Mouse (Mus musculus): ENCODE measurements at regions not wholly inside any gene's neighbourhood (a gene's known extent, or its start where the extent isn't known, plus 50 kb on each side); places are given as distances from the start of the nearest gene placed in this dataset.

DNA sequence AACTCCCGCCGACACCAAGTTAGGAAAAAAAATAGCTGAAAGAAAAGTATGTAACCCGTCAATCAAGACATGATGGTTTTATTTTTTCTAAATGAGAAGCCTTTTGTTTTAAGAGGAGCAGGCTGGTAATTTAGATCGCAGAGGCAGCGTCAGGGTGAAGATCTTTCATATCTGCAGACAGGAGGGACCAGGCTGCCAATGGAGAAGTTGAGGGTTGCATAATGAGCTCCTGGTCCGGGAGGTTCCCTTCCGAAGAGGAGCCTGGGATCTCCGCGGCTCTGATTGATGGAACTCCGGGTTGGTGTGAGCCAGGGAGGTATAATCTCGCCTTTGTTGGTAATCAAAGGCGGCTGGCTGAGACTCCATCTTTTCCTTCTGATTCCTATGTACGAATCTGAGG, 168.8 kb upstream of the Mvb12b start:
- Histone ChIP-seq H3K4me1 (ENCODE audit: insufficient read depth) (no peaks in the 10 kb centered on the region), H3K27me3 (ENCODE audit: insufficient read depth, low read length) (no peaks in the 10 kb centered on the region), H3K4me2 (ENCODE audit: low read depth, low read length) (no peak overlapping the region), H3K4me3 (ENCODE audit: low read depth, low read length) (no peak overlapping the region), H3K9ac (replicated peaks) (no peak overlapping the region), H3K9me3 (ENCODE audit: low read length) (peaks cover 7% of the 10 kb centered on the region; the same call in 1 of the 2 replicates), H3K27ac (ENCODE audit: low read depth) (no peak overlapping the region), H3K36me3 (replicated peaks; ENCODE audit: insufficient read depth, low read length) (no peaks in the 10 kb centered on the region)
- no peak for ATAC-seq
- DNase-seq = no peak
- WGBS (ENCODE audit: insufficient replicate concordance) = 79% methylated on average over 13 of the region's 13 CpGs
- no peak for TF ChIP-seq CTCF (IDR thresholded peaks at IDR 0.05; ENCODE audit: low read depth)

DNA sequence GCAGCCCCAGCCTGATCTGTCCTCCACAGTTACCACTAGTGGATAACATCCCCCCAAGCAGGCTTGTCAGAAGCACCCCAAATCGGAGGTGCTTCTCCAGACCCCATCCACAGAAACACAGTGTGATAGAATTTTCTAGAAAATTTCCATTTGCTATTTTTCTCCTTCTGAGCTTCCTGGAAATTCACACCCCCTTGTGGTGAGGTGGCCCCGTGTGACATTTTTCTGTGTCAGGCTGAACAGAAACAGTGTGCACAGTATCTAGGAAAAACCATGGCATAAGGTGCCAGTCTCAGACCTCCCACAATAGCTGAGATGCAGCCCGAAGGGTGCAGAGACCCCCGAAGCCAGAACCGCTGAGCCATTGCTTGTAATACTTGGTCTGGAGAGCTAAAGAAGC, 155.3 kb upstream of the Mvb12b start:
- DNase-seq = no peak
- Histone ChIP-seq H3K4me1 (ENCODE audit: insufficient read depth) (no peaks in the 10 kb centered on the region), H3K4me2 (ENCODE audit: low read depth, low read length) (no peak overlapping the region), H3K9ac (replicated peaks) (no peak overlapping the region), H3K9me3 (ENCODE audit: low read length) (0 out of 2 replicates have a peak, but pooled peaks cover 3% of the 10 kb centered on the region), H3K4me3 (ENCODE audit: low read depth, low read length) (no peak overlapping the region), H3K36me3 (replicated peaks; ENCODE audit: insufficient read depth, low read length) (no peaks in the 10 kb centered on the region), H3K27ac (ENCODE audit: low read depth) (no peak overlapping the region), H3K27me3 (ENCODE audit: insufficient read depth, low read length) (no peaks in the 10 kb centered on the region)
- WGBS (ENCODE audit: insufficient replicate concordance) = 68% methylated on average over 5 of the region's 5 CpGs
- ATAC-seq = no peak
- TF ChIP-seq CTCF (IDR thresholded peaks at IDR 0.05; ENCODE audit: low read depth) = no peak
- TF ChIP-seq EP300 (IDR thresholded peaks at IDR 0.05; ENCODE audit: low read depth) = no peak

DNA sequence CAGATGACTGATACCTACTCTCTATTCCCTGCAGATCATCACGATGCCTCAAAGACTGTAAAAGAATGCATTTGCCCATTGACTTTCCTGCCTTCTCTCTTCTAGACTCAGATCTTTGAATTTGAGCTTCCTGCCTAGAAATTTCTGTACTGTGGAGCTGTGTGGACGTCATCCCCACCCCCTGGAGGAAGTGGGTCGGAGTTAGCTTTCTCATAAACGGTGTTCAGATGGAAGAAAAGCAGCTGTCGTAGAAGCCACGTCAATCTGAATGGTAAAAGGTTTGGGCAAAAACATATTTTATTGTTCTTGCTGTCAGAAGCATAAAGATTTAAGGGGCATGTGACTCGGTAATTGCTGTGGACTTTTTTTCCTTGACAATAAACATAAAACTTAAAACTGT, 154.6 kb upstream of the Mvb12b start:
- 34% methylated on average over 7 of the region's 7 CpGs for WGBS (ENCODE audit: insufficient replicate concordance)

DNA sequence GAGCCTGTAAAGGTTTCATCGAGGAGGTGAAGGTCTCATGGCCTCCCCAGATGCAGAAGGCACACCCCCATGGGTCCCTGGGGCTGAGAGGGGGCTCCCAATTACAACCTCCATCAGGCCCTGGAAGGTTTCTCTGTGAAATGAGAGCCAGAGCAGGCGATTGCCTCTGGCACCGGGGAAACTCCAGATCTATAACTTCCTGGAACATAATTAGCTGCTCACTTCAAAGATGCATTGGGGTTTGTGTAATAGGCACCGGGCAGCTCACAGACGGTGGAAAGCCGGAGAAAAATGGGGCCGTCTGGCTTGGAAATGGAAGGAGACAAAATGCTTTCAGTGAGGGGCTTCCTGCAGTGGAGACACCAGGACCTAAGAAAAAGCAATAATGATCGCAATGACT, 151.2 kb upstream of the Mvb12b start:
- H3K4me1 ChIP-seq (ENCODE audit: insufficient read depth) = no peaks in the 10 kb centered on the region
- H3K4me2 ChIP-seq (ENCODE audit: low read depth, low read length) = no peak overlapping the region
- ATAC-seq = no peak
- no peaks in the 10 kb centered on the region for H3K27me3 ChIP-seq (ENCODE audit: insufficient read depth, low read length)
- H3K9ac ChIP-seq (replicated peaks) = no peak overlapping the region
- H3K9me3 ChIP-seq (ENCODE audit: low read length) = no peaks in the 10 kb centered on the region
- 62% methylated on average over 8 of the region's 8 CpGs for WGBS (ENCODE audit: insufficient replicate concordance)
- DNase-seq = no peak
- H3K4me3 ChIP-seq (ENCODE audit: low read depth, low read length) = no peak overlapping the region
- no peak overlapping the region for H3K27ac ChIP-seq (ENCODE audit: low read depth)
- H3K36me3 ChIP-seq (replicated peaks; ENCODE audit: insufficient read depth, low read length) = no peaks in the 10 kb centered on the region
- TF ChIP-seq CTCF (IDR thresholded peaks at IDR 0.05; ENCODE audit: low read depth) (no peak), EP300 (IDR thresholded peaks at IDR 0.05; ENCODE audit: low read depth) (no peak)

More for the DNA sequence above, 154.6 kb upstream of the Mvb12b start:
- Histone ChIP-seq H3K27me3 (ENCODE audit: insufficient read depth, low read length) (no peaks in the 10 kb centered on the region), H3K9ac (replicated peaks) (no peak overlapping the region), H3K4me1 (ENCODE audit: insufficient read depth) (no peaks in the 10 kb centered on the region), H3K4me3 (ENCODE audit: low read depth, low read length) (no peak overlapping the region), H3K27ac (ENCODE audit: low read depth) (no peak overlapping the region), H3K4me2 (ENCODE audit: low read depth, low read length) (no peak overlapping the region), H3K9me3 (ENCODE audit: low read length) (no peaks in the 10 kb centered on the region), H3K36me3 (replicated peaks; ENCODE audit: insufficient read depth, low read length) (no peaks in the 10 kb centered on the region)
- ATAC-seq (no peak), DNase-seq (no peak)
- no peak for TF ChIP-seq EP300 (IDR thresholded peaks at IDR 0.05; ENCODE audit: low read depth)
- no peak for TF ChIP-seq CTCF (IDR thresholded peaks at IDR 0.05; ENCODE audit: low read depth)

- H3K27me3 ChIP-seq (ENCODE audit: insufficient read depth, low read length) = no peaks in the 10 kb centered on the region
- H3K4me3 ChIP-seq (ENCODE audit: low read depth, low read length) = no peak overlapping the region
- TF ChIP-seq EP300 (IDR thresholded peaks at IDR 0.05; ENCODE audit: low read depth) = no peak
- no peak for TF ChIP-seq CTCF (IDR thresholded peaks at IDR 0.05; ENCODE audit: low read depth)
- no peak for ATAC-seq
- no peak for DNase-seq
- H3K36me3 ChIP-seq (replicated peaks; ENCODE audit: insufficient read depth, low read length) = no peaks in the 10 kb centered on the region
- H3K4me1 ChIP-seq (ENCODE audit: insufficient read depth) = no peaks in the 10 kb centered on the region
- no peak overlapping the region for H3K4me2 ChIP-seq (ENCODE audit: low read depth, low read length)
- no peaks in the 10 kb centered on the region for H3K9me3 ChIP-seq (ENCODE audit: low read length)
- no peak overlapping the region for H3K9ac ChIP-seq (replicated peaks)
- 47% methylated on average over 11 of the region's 11 CpGs for WGBS (ENCODE audit: insufficient replicate concordance)
- H3K27ac ChIP-seq (ENCODE audit: low read depth) = no peak overlapping the region
Measured at GRCm38 (mm10) chr2:34033212-34033611, 145.5 kb upstream of the Mvb12b start.

- Histone ChIP-seq H3K9ac (replicated peaks) (no peak overlapping the region), H3K4me3 (ENCODE audit: low read depth, low read length) (no peak overlapping the region), H3K27ac (ENCODE audit: low read depth) (no peak overlapping the region), H3K9me3 (ENCODE audit: low read length) (no peaks in the 10 kb centered on the region), H3K36me3 (replicated peaks; ENCODE audit: insufficient read depth, low read length) (no peaks in the 10 kb centered on the region), H3K4me2 (ENCODE audit: low read depth, low read length) (no peak overlapping the region), H3K27me3 (ENCODE audit: insufficient read depth, low read length) (no peaks in the 10 kb centered on the region), H3K4me1 (ENCODE audit: insufficient read depth) (no peaks in the 10 kb centered on the region)
- no peak for DNase-seq
- WGBS (ENCODE audit: insufficient replicate concordance) = 41% methylated on average over 7 of the region's 7 CpGs
- TF ChIP-seq CTCF (IDR thresholded peaks at IDR 0.05; ENCODE audit: low read depth) (no peak), EP300 (IDR thresholded peaks at IDR 0.05; ENCODE audit: low read depth) (no peak)
- ATAC-seq = no peak
Measured at GRCm38 (mm10) chr2:34031421-34031820, 143.7 kb upstream of the Mvb12b start.

DNA sequence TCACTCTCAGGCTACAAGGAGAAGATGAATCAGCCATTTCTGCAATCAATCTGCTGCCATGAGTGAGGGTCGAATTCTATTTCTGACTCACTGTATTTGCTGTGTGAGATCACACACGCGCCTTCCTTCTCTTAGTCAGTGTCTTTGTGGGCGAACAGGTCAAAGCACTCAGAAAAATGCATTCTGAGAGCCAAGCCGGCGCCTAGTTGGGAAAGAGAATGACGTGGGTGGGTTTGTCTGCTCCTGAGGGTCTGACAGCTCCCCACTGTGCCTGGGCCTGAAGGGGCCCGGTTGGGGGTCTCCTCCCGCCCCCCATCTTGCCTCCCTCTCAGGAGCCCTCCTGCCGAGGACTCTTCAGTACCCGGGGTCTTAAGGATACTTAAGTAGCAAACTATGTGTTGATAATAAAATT, 143.3 kb upstream of the Mvb12b start:
- Histone ChIP-seq H3K27ac (ENCODE audit: low read depth) (no peak overlapping the region), H3K27me3 (ENCODE audit: insufficient read depth, low read length) (no peaks in the 10 kb centered on the region), H3K36me3 (replicated peaks; ENCODE audit: insufficient read depth, low read length) (no peaks in the 10 kb centered on the region), H3K4me2 (ENCODE audit: low read depth, low read length) (no peak overlapping the region), H3K9me3 (ENCODE audit: low read length) (no peaks in the 10 kb centered on the region), H3K4me1 (ENCODE audit: insufficient read depth) (no peaks in the 10 kb centered on the region), H3K4me3 (ENCODE audit: low read depth, low read length) (no peak overlapping the region), H3K9ac (replicated peaks) (no peak overlapping the region)
- no peak for TF ChIP-seq CTCF (IDR thresholded peaks at IDR 0.05; ENCODE audit: low read depth)
- no peak for TF ChIP-seq EP300 (IDR thresholded peaks at IDR 0.05; ENCODE audit: low read depth)
- DNase-seq = no peak
- 32% methylated on average over 11 of the region's 11 CpGs for WGBS (ENCODE audit: insufficient replicate concordance)
- no peak for ATAC-seq
